Mouse (Mus musculus) limb, embryonic 14.5 days (tissue): ENCODE results near the gene Prim1. TPM values are rescaled to one million over a fixed set of nuclear protein-coding genes. Genes with fewer than 3 reads are reported as not detected.

Experiments used
- ATAC-seq: fragments of 200-750 bp; cut with Nextera tagmentation; 2 replicates; pipeline ENCODE4 v1.8.0; 2017; ENCODE audit warnings: low read depth, moderate number of reproducible peaks, moderate TSS enrichment; ENCODE audit not compliant: low FRiP score
- DNase-seq: peaks from one replicate; pipeline ENCODE4 v3.0.0-alpha.2; 2015; ENCODE audit warnings: low spot score
- H3K27ac ChIP-seq: fragments of 300-500 bp; sonication (generic); replicated peaks from 2 replicates; pipeline ENCODE4 v1.5.1; 2014; ENCODE audit warnings: low read depth, mild to moderate bottlenecking, low read length, moderate library complexity, mixed read lengths
- H3K27me3 ChIP-seq: fragments of 300-500 bp; sonication (generic); 2 replicates; pipeline ENCODE4 v1.6.1; 2014; ENCODE audit warnings: low read length, mixed read lengths; ENCODE audit not compliant: control insufficient read depth, insufficient read depth
- H3K36me3 ChIP-seq: fragments of 300-500 bp; sonication (generic); 2 replicates; pipeline ENCODE4 v1.6.1; 2014; ENCODE audit warnings: mild to moderate bottlenecking, low read length, moderate library complexity, mixed read lengths; ENCODE audit not compliant: control insufficient read depth, insufficient read depth
- H3K4me1 ChIP-seq: fragments of 300-500 bp; sonication (generic); 2 replicates; pipeline ENCODE4 v1.6.1; 2014; ENCODE audit warnings: antibody characterized with exemption, low read length, mixed read lengths; ENCODE audit not compliant: control insufficient read depth, insufficient read depth
- H3K4me2 ChIP-seq: fragments of 300-500 bp; sonication (generic); replicated peaks from 2 replicates; pipeline ENCODE4 v1.6.1; 2014; ENCODE audit warnings: low read depth, mild to moderate bottlenecking, low read length, moderate library complexity; ENCODE audit not compliant: severe bottlenecking
- H3K4me3 ChIP-seq: fragments of 300-500 bp; sonication (generic); replicated peaks from 2 replicates; pipeline ENCODE4 v1.5.1; 2014; ENCODE audit warnings: low read length
- H3K9ac ChIP-seq: fragments of 300-500 bp; sonication (generic); 2 replicates; pipeline ENCODE4 v1.6.1; 2014; ENCODE audit warnings: mild to moderate bottlenecking, low read depth, low read length, moderate library complexity; ENCODE audit not compliant: severe bottlenecking
- H3K9me3 ChIP-seq: fragments of 300-500 bp; sonication (generic); 2 replicates; pipeline ENCODE4 v1.6.1; 2016; ENCODE audit warnings: low read length; ENCODE audit not compliant: control insufficient read depth
- POLR2A ChIP-seq: fragments of 200-500 bp; IDR thresholded peaks from 2 replicates; pipeline ENCODE4 v1.8.0; 2012; ENCODE audit warnings: inconsistent platforms, mild to moderate bottlenecking, moderate library complexity, borderline replicate concordance; ENCODE audit not compliant: insufficient read depth, insufficient read length; ENCODE audit errors: extremely low read depth
- WGBS: fragments of 180-500 bp; shearing (Covaris S2); extraction: QIAGEN DNeasy Blood & Tissue Kit; methylation state at CpG from one replicate; pipeline ENCODE4 v1.1.7; 2014; 5-methylcytosine and 5-hydroxymethylcytosine counted together
- polyA plus RNA-seq, 2 experiments: library from polyadenylated mRNA; depleted of rRNA in 1 of 2; stranded (reverse) in 1 of 2; unstranded in 1 of 2; fragments of >200 nt; fragmentation: Nextera tagmentation in 1 of 2; extraction: Ambion mirVana in 1 of 2; gene quantifications; 2 replicates each; pipeline versions ENCODE4 v1.2.1 to v1.2.3; 2012 to 2014

Gene Prim1
- polyA plus RNA-seq, 2 experiments: 59.5 to 73.9 TPM

- DNase-seq: no peak
- Histone ChIP-seq H3K9ac (no peak overlapping the region), H3K27ac (no peak overlapping the region), H3K4me1 (no peaks in the 10 kb centered on the region), H3K4me3 (no peak overlapping the region), H3K27me3 (no peaks in the 10 kb centered on the region), H3K9me3 (no peaks in the 10 kb centered on the region), H3K4me2 (no peak overlapping the region), H3K36me3 (no peaks in the 10 kb centered on the region)
- WGBS: 79% methylated on average over 5 of the region's 5 CpGs
- no peak for TF ChIP-seq POLR2A
- no peak for ATAC-seq
Measured at GRCm38 (mm10) chr10:128009735-128010134, 5.2 kb upstream of the Prim1 start.

GRCm38 (mm10) chr10:128022196-128022595 is 7.2 kb downstream of the Prim1 start:
- no peak overlapping the region for H3K4me2 ChIP-seq
- DNase-seq (no peak), ATAC-seq (no peak)
- WGBS: 95% methylated on average over 5 of the region's 5 CpGs
- no peak overlapping the region for H3K27ac ChIP-seq
- H3K9ac ChIP-seq: no peak overlapping the region
- H3K4me1 ChIP-seq: no peaks in the 10 kb centered on the region
- H3K4me3 ChIP-seq: no peak overlapping the region
- no peak for TF ChIP-seq POLR2A
- H3K9me3 ChIP-seq: no peaks in the 10 kb centered on the region
- H3K27me3 ChIP-seq: no peaks in the 10 kb centered on the region
- peaks cover 64% of the 10 kb centered on the region for H3K36me3 ChIP-seq

- Histone ChIP-seq H3K36me3 (peaks cover 66% of the 10 kb centered on the region), H3K9ac (no peak overlapping the region), H3K4me2 (no peak overlapping the region), H3K27ac (no peak overlapping the region), H3K27me3 (no peaks in the 10 kb centered on the region), H3K9me3 (no peaks in the 10 kb centered on the region), H3K4me3 (no peak overlapping the region), H3K4me1 (no peaks in the 10 kb centered on the region)
- 94% methylated on average over 10 of the region's 10 CpGs for WGBS
- no peak for DNase-seq
- no peak for ATAC-seq
- TF ChIP-seq POLR2A: no peak
Measured at GRCm38 (mm10) chr10:128023496-128023895, 8.5 kb downstream of the Prim1 start.

- H3K36me3 ChIP-seq: peaks cover 57% of the 10 kb centered on the region
- H3K9ac ChIP-seq: no peak overlapping the region
- no peak overlapping the region for H3K27ac ChIP-seq
- H3K9me3 ChIP-seq: no peaks in the 10 kb centered on the region
- no peak for DNase-seq
- no peak for TF ChIP-seq POLR2A
- no peak for ATAC-seq
- peaks cover 5% of the 10 kb centered on the region for H3K4me1 ChIP-seq
- 89% methylated on average over 7 of the region's 7 CpGs for WGBS
- no peak overlapping the region for H3K4me3 ChIP-seq
- no peak overlapping the region for H3K4me2 ChIP-seq
- H3K27me3 ChIP-seq: no peaks in the 10 kb centered on the region
Measured at GRCm38 (mm10) chr10:128029931-128030330, 15.0 kb downstream of the Prim1 start.

- Histone ChIP-seq H3K36me3 (peaks cover 51% of the 10 kb centered on the region), H3K27me3 (no peaks in the 10 kb centered on the region), H3K9me3 (no peaks in the 10 kb centered on the region), H3K4me1 (peaks cover 5% of the 10 kb centered on the region), H3K4me2 (no peak overlapping the region), H3K4me3 (no peak overlapping the region), H3K9ac (no peak overlapping the region), H3K27ac (no peak overlapping the region)
- DNase-seq (no peak), ATAC-seq (no peak)
- TF ChIP-seq POLR2A: no peak
- WGBS: 83% methylated on average over 2 of the region's 2 CpGs
Measured at GRCm38 (mm10) chr10:128030860-128031259, 15.9 kb downstream of the Prim1 start.
